ENCODE assay signal across 1 mouse cellular context in the genomic region with DNA sequence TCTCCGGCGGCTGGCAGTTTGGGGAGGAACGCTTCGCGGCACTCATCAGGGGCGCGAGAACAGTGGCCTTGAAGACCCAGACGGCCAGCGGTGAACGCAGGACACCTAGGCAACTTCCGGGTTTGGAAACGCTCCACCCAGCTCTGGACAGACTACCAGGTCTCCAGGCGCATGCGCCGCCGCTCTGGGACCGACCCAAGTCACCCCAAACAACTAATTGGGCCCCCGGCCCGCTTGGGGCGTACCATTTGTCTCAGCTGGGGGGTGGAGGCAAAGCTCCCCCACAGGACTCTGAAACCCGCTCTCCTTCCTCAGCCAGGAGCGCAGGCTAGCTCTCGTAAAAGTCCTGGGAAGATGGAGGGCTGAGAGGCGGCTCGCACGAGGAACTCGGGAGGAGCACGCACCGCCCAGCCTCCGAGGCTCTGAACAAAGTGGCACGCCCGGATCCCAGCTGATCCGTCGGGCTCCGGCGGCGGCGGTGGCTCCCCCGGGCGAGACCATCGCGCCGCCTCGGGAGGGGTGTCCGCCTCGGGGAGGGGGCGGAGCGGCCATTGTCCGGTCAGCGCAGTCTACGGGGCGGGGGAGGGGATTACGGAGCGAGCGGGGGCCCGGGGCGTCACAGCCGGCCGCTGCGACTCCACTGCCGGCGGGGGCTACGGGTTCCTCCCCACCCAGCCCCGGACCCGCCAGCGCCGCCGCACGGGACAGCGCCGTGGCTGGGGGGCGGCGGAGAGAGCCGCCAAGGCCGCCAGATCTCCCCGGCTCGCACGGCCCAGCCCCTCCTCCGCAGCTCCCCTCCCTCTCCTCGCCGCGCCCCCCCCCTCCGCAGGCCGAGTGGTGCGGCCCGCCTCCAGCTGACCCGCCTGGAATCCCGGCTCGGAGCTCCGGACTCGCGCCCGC.
TF ChIP-seq lines count a peak whose summit lies in the region.

A gene (plus strand): TSS at position 531 of the 900 bp plus-strand sequence.

TF ChIP-seq in myocyte, 11 proteins besides CTCF, POLR2A, EP300 and RAD21 (continued from another document):
- TF ChIP-seq TCF12 (IDR thresholded peaks at IDR 0.05; ENCODE audit: insufficient read depth, poor library complexity, severe bottlenecking) (no peak), MYOG (IDR thresholded peaks at IDR 0.05; ENCODE audit: control insufficient read depth in 1 of 3, insufficient read depth in 1 of 3, insufficient read length in 2 of 3, low read depth in 2 of 3) (peak in 2 of 3 experiments; percentile 12 to 44), E2F4 (IDR thresholded peaks at IDR 0.05; ENCODE audit: insufficient read depth) (no peak)
